Mouse (Mus musculus) lung, adult 2 months (tissue): Measurements from ENCODE around the gene Atad1.
"Not testable (repeated sequence)": the region's sequence is repeated elsewhere in the genome, so short reads cannot be mapped to it uniquely, and the experiment has no call there.

Experiments used
- CTCF ChIP-seq: fragments of 200-500 bp; IDR thresholded peaks from 2 replicates; pipeline ENCODE4 v1.5.1; 2011; ENCODE audit warnings: mild to moderate bottlenecking, low read length, control low read depth; ENCODE audit not compliant: insufficient read depth
- POLR2A ChIP-seq: fragments of 200-500 bp; IDR thresholded peaks from 2 replicates; pipeline ENCODE4 v1.6.1; 2011; ENCODE audit warnings: low read depth, mild to moderate bottlenecking, control low read depth, low read length, borderline replicate concordance; ENCODE audit errors: extremely low read depth

DNA sequence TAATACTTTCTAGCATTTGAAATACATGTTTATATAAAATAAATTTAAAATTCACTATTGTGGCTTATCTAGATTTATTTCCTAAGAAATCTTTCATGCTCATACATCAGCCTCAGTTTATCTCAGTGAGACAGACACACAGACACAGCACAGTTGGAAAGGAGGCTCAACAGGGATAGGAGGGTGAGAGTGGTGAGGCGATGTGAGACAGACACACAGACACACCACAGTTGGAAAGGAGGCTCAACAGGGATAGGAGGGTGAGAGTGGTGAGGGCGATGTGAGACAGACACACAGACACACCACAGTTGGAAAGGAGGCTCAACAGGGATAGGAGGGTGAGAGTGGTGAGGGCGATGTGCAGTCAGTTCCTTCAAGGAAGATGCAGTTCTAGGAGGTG is 48.4 kb upstream of the Atad1 start:
- not testable (repeated sequence) for TF ChIP-seq CTCF, POLR2A
